13 mouse cellular contexts compared by ENCODE assay signal in genomic region chr6:118015971-118016370, GRCm38 (mm10). TPM values are rescaled to one million over a fixed set of nuclear protein-coding genes. Genes with fewer than 3 reads are reported as not detected.
DNase-seq lines count a peak whose midpoint lies in the region; ATAC-seq and TF ChIP-seq lines count a peak whose summit lies in the region.
"Had no signal": no experiment of that assay in that cellular context is flagged by ENCODE, and none has a peak within 500 bp of the region (broad histone marks: within the 10 kb centered on the region; RNA-seq: fewer than 3 reads in every experiment).

No protein-coding gene starts in this region.

- no peak overlapping the region for H3K4me3 ChIP-seq in olfactory bulb, adult 2 months (ENCODE audit: insufficient read depth, low read depth, low read length)
- H3K4me3 ChIP-seq: embryonic facial prominence, embryonic 10.5 days; limb, embryonic 12.5 days had no signal

- intact Hi-C loops in left cerebral cortex, postnatal 10 days (cut with DNase I), result loop anchor here (2.0 kb wide), 1 partner anchor 55 kb away; no protein-coding TSS in a partner anchor

- 29% methylated on average over 3 of the region's 3 CpGs for WGBS in olfactory bulb, adult 2 months

- ATAC-seq in frontal cortex, adult (ENCODE audit: low TSS enrichment), result peak; percentile 38
- ATAC-seq: intestine, embryonic 16.5 days had no signal

- no peak for TF ChIP-seq CTCF in olfactory bulb, adult 2 months (IDR thresholded peaks at IDR 0.05; ENCODE audit: insufficient read depth, low read depth, low read length)

- no peak for TF ChIP-seq POLR2A in olfactory bulb, adult 2 months (IDR thresholded peaks at IDR 0.05; ENCODE audit: insufficient read depth, low read depth, low read length)

- DNase-seq in cerebellum, adult 9-11 months, result peak; percentile 46
- no peak for DNase-seq in cerebellum, adult 8-10 months
- DNase-seq in left cerebral cortex, postnatal 10 days (ENCODE audit: extremely low spot score in 1 of 2, low spot score in 2 of 2), result peak; percentile 64 to 65
- DNase-seq in spleen, adult 12 weeks (ENCODE audit: low spot score), result no peak
- DNase-seq in yolk sac, embryonic 10.5 days (ENCODE audit: low spot score), result no peak
- DNase-seq in lung, postnatal 36 days, result no peak
- DNase-seq: heart, adult 18-20 months had no signal

- H3K27ac ChIP-seq in olfactory bulb, adult 2 months (ENCODE audit: insufficient read depth, low read depth, low read length), result peak overlapping the region; percentile 96
- H3K27ac ChIP-seq: embryonic facial prominence, embryonic 10.5 days; limb, embryonic 12.5 days; macrophage had no signal

- H3K4me1 ChIP-seq in olfactory bulb, adult 2 months (ENCODE audit: control insufficient read depth, insufficient read depth, low read length), result peaks cover 66% of the 10 kb centered on the region

RNA-seq across cellular contexts. Expression of gene Rasgef1a, which starts 4.7 kb away (rescaled TPM):
- total RNA-seq in left cerebral cortex, postnatal 10 days (2021), result 10 to 100 TPM; 79.8 to 88.2 TPM
- polyA plus RNA-seq in olfactory bulb, adult 2 months (2012; ENCODE audit: insufficient read depth, insufficient read length, low replicate concordance, missing spikeins), result not detected in 2 replicates
- polyA plus RNA-seq: limb, embryonic 12.5 days had no signal

Comparison
In these comparisons a context has a peak if more than half of its experiments do, and no peak if none do; other contexts are left out.
1. DNase-seq: peak in cerebellum, adult 9-11 months (single experiment) and left cerebral cortex, postnatal 10 days (2 of 2); none in cerebellum, adult 8-10 months (single experiment), spleen, adult 12 weeks (single experiment), yolk sac, embryonic 10.5 days (single experiment) and lung, postnatal 36 days (single experiment).